Mouse (Mus musculus): ENCODE data around the gene Gse1. TPM values are rescaled to one million over a fixed set of nuclear protein-coding genes. Genes with fewer than 3 reads are reported as not detected.

Gse1 gene
- polyA plus RNA-seq, 1 experiment from 2014 or later = 17.8 TPM

DNA sequence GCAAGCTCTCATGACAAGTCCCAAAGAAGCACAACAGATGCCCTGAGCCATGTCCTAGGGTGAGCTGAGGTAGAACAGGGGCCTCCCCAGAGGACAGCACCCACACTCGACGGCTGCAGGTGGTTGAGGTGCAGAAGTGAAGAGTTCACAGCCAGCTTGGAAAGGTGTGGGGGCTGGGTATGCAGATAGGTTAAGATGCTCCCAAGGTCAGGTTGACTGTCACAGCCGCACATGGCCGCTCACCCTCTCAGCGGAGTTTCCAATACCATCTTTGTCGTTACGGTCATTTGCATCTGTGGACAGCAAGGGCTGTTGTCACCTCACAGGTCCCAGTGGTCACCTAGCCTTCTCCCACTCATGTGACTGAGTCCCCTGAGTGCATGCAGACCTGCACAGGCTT, 162.3 kb downstream of the Gse1 start:
- ATAC-seq (ENCODE audit: low FRiP score) (no peak), DNase-seq (ENCODE audit: low spot score) (no peak)
- Histone ChIP-seq H3K9ac (ENCODE audit: low read depth, low read length) (no peak overlapping the region), H3K9me3 (ENCODE audit: control insufficient read depth, low read length) (no peaks in the 10 kb centered on the region), H3K4me2 (replicated peaks; ENCODE audit: low read depth, low read length) (no peak overlapping the region), H3K4me3 (ENCODE audit: low read depth, low read length) (no peak overlapping the region), H3K27me3 (ENCODE audit: control insufficient read depth, insufficient read depth, low read length) (no peaks in the 10 kb centered on the region), H3K4me1 (replicated peaks; ENCODE audit: control insufficient read depth, insufficient read depth, low read length) (peaks cover 9% of the 10 kb centered on the region), H3K27ac (ENCODE audit: low read depth, low read length) (no peak overlapping the region), H3K36me3 (ENCODE audit: control insufficient read depth, insufficient read depth, low read length) (no peaks in the 10 kb centered on the region)
- 83% methylated on average over 7 of the region's 7 CpGs for WGBS

DNA sequence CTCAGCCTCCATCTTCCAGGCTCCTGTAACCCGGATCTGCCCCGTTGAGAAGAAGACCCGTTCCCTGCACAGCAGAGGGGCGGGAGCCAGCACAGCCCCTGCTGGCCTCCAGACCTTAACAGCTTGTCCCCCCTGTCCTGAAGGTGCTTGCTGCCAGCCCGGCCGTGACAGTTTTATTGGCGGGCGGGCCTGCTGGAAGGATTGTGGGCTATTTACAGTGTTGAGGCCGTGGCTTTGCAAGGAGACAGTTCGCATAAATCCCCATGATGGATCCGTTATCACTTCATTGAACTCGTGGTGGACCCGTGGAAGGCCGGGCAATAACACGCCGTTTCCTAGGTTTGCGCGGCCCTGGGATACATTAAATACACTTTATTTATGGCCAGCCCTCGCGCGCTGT, 163.6 kb downstream of the Gse1 start:
- H3K27me3 ChIP-seq (ENCODE audit: control insufficient read depth, insufficient read depth, low read length) = no peaks in the 10 kb centered on the region
- H3K9ac ChIP-seq (ENCODE audit: low read depth, low read length) = no peak overlapping the region
- ATAC-seq (ENCODE audit: low FRiP score) = no peak
- no peaks in the 10 kb centered on the region for H3K9me3 ChIP-seq (ENCODE audit: control insufficient read depth, low read length)
- H3K4me1 ChIP-seq (replicated peaks; ENCODE audit: control insufficient read depth, insufficient read depth, low read length) = peaks cover 8% of the 10 kb centered on the region
- no peak for DNase-seq (ENCODE audit: low spot score)
- H3K27ac ChIP-seq (ENCODE audit: low read depth, low read length) = peak overlapping the region; percentile 54
- H3K4me2 ChIP-seq (replicated peaks; ENCODE audit: low read depth, low read length) = no peak overlapping the region
- WGBS = 70% methylated on average over 21 of the region's 21 CpGs
- H3K36me3 ChIP-seq (ENCODE audit: control insufficient read depth, insufficient read depth, low read length) = no peaks in the 10 kb centered on the region
- H3K4me3 ChIP-seq (ENCODE audit: low read depth, low read length) = no peak overlapping the region

DNA sequence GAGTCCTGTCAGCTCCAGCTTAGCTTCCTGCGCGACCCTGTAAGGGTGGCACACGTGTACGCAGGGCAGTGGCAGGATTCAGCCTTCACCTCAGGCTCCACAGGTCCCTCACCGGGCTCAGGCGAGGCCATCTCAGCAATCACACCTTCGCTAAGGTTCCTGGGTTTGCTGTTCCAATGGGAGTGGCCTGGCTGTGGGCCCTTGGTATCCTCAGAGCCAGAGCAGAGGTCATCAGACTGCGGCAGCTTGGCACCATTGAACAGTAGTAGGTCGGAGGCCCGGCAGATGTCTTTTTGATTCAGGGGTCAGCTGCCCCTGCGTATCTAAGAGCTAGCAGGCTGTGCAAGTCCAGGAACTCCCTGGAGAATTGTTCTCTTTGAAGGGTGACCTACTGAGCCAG, 164.8 kb downstream of the Gse1 start:
- DNase-seq (ENCODE audit: low spot score) = no peak
- no peak overlapping the region for H3K4me3 ChIP-seq (ENCODE audit: low read depth, low read length)
- no peak for ATAC-seq (ENCODE audit: low FRiP score)
- H3K4me2 ChIP-seq (replicated peaks; ENCODE audit: low read depth, low read length) = no peak overlapping the region
- H3K9ac ChIP-seq (ENCODE audit: low read depth, low read length) = peak overlapping the region; percentile 8; the same call in 1 of the 2 replicates
- H3K27me3 ChIP-seq (ENCODE audit: control insufficient read depth, insufficient read depth, low read length) = no peaks in the 10 kb centered on the region
- H3K4me1 ChIP-seq (replicated peaks; ENCODE audit: control insufficient read depth, insufficient read depth, low read length) = peaks cover 8% of the 10 kb centered on the region
- no peaks in the 10 kb centered on the region for H3K36me3 ChIP-seq (ENCODE audit: control insufficient read depth, insufficient read depth, low read length)
- H3K27ac ChIP-seq (ENCODE audit: low read depth, low read length) = no peak overlapping the region
- H3K9me3 ChIP-seq (ENCODE audit: control insufficient read depth, low read length) = no peaks in the 10 kb centered on the region
- 70% methylated on average over 11 of the region's 11 CpGs for WGBS

DNA sequence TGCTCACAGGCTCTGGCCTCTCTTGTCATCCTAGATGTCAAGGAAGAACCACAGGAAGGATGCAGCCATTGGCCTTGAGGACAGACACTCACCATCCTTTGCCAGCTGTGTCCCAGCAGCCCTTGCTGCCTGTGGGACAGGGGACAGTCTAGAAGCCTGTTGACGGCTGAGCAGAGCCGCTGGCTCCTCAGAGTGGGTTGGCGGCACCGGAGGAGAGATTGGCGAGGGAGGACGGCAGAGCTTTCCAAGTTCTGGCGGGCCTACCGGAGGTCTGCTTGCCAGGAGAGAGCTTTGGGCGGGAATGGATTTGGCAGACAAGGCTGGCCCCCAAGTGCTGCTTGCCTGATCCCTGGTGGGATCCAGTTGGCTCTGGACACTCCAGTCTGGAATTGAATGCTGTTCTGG, 165.6 kb downstream of the Gse1 start:
- Histone ChIP-seq H3K9me3 (ENCODE audit: control insufficient read depth, low read length) (no peaks in the 10 kb centered on the region), H3K9ac (ENCODE audit: low read depth, low read length) (0 out of 2 replicates have a peak overlapping the region, but pooled peaks have one; percentile 3), H3K4me2 (replicated peaks; ENCODE audit: low read depth, low read length) (no peak overlapping the region), H3K4me3 (ENCODE audit: low read depth, low read length) (no peak overlapping the region), H3K36me3 (ENCODE audit: control insufficient read depth, insufficient read depth, low read length) (no peaks in the 10 kb centered on the region), H3K27me3 (ENCODE audit: control insufficient read depth, insufficient read depth, low read length) (no peaks in the 10 kb centered on the region), H3K4me1 (replicated peaks; ENCODE audit: control insufficient read depth, insufficient read depth, low read length) (peaks cover 13% of the 10 kb centered on the region), H3K27ac (ENCODE audit: low read depth, low read length) (no peak overlapping the region)
- no peak for ATAC-seq (ENCODE audit: low FRiP score)
- DNase-seq (ENCODE audit: low spot score) = no peak
- 82% methylated on average over 9 of the region's 9 CpGs for WGBS

DNA sequence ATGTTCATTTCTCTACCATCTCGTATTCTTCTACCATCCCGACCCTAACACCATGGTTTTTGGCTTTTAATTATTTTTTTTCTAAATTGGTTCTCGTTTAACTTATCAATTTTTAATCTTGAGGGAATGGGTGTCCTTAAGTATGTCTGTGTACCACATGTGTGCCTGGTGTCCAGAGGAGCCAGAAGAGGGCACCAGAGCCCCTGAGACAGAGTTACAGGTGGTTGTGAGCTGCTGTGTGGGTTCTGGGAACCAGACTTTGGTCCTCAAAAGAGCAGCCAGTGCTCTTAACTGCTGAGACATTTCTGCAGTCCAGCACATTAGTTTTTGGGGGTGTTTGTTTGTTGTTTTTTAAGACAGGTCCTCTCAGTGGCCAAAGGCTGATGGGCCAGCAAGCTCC, 167.6 kb downstream of the Gse1 start:
- Histone ChIP-seq H3K27ac (ENCODE audit: low read depth, low read length) (no peak overlapping the region), H3K9me3 (ENCODE audit: control insufficient read depth, low read length) (no peaks in the 10 kb centered on the region), H3K36me3 (ENCODE audit: control insufficient read depth, insufficient read depth, low read length) (no peaks in the 10 kb centered on the region), H3K4me2 (replicated peaks; ENCODE audit: low read depth, low read length) (no peak overlapping the region), H3K9ac (ENCODE audit: low read depth, low read length) (no peak overlapping the region), H3K4me1 (replicated peaks; ENCODE audit: control insufficient read depth, insufficient read depth, low read length) (peaks cover 15% of the 10 kb centered on the region), H3K4me3 (ENCODE audit: low read depth, low read length) (no peak overlapping the region), H3K27me3 (ENCODE audit: control insufficient read depth, insufficient read depth, low read length) (no peaks in the 10 kb centered on the region)
- 92% methylated on average over 3 of the region's 3 CpGs for WGBS
- no peak for DNase-seq (ENCODE audit: low spot score)
- no peak for ATAC-seq (ENCODE audit: low FRiP score)

DNA sequence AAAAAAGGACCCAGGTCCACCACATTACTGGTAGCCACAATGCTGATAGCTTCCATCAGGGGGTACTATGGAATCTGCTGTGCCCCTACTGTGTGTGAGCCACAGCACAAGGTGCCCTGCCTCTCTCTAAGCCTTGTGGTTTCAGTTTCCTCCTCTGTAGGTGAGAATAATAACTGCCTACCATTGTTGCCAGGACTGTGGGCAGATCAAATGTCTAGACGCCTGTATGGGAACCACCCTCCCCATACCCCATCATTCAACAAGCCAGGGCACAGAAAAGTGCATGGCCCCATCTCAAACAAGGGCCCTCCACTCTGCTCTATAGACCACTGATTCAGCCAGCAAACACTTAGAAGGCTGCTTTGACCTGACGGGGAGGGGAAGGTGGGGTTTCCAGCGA, 168.5 kb downstream of the Gse1 start:
- ATAC-seq (ENCODE audit: low FRiP score) (no peak), DNase-seq (ENCODE audit: low spot score) (no peak)
- Histone ChIP-seq H3K27me3 (ENCODE audit: control insufficient read depth, insufficient read depth, low read length) (no peaks in the 10 kb centered on the region), H3K9me3 (ENCODE audit: control insufficient read depth, low read length) (no peaks in the 10 kb centered on the region), H3K4me2 (replicated peaks; ENCODE audit: low read depth, low read length) (no peak overlapping the region), H3K27ac (ENCODE audit: low read depth, low read length) (peak overlapping the region; percentile 48), H3K9ac (ENCODE audit: low read depth, low read length) (no peak overlapping the region), H3K4me1 (replicated peaks; ENCODE audit: control insufficient read depth, insufficient read depth, low read length) (peaks cover 15% of the 10 kb centered on the region), H3K36me3 (ENCODE audit: control insufficient read depth, insufficient read depth, low read length) (no peaks in the 10 kb centered on the region), H3K4me3 (ENCODE audit: low read depth, low read length) (no peak overlapping the region)
- WGBS = 44% methylated on average over 3 of the region's 3 CpGs

DNA sequence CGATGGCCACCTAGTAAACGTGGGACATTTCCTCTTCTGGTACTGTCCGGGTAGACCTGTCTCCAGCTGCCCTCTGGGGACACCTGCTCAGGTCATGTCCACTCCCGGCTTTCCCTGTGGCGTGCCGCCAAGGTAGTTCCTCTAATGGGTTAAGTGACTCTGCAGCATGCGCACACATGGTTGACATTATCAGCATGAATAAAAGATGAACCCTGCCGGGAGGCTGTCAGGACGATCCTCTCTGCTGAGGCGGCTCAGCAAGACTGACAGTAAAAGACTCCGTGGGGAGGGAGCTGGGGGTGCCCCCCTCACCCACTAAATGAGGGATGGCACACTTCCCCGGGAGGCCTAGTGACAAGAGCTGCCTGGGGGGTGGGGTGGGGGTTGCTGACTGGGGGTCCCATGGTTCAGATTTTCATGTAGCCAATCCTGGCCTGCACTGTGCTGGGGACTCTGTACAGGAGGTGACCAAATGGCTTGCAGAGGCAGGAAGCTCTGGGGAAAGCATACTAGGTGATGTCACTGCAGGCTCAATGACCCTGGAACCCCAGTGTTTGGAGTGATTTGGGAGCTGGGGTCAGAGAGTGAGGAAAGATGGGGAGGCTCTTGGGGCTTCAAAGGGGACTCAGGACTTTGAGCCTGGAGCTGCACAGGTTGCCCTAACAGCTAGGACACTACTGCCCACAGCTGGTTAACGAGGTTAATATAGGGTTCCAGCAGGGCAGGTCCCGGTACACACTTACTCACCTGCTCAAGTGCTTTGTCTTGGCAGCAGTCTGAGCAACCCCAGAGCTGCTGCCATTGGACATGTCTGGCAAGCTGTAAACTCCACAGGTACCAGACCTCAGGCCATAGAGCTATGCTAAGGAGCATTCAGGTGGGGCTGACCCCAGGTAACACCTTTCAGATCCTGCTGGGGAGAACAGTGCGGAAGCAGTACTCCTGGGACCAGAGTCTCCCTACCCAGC, 169.5 kb downstream of the Gse1 start:
- Histone ChIP-seq H3K4me3 (ENCODE audit: low read depth, low read length) (no peak overlapping the region), H3K27ac (ENCODE audit: low read depth, low read length) (peak overlapping the region; percentile 48; the same call in 1 of the 2 replicates), H3K9ac (ENCODE audit: low read depth, low read length) (no peak overlapping the region), H3K36me3 (ENCODE audit: control insufficient read depth, insufficient read depth, low read length) (no peaks in the 10 kb centered on the region), H3K4me1 (replicated peaks; ENCODE audit: control insufficient read depth, insufficient read depth, low read length) (peaks cover 15% of the 10 kb centered on the region), H3K4me2 (replicated peaks; ENCODE audit: low read depth, low read length) (no peak overlapping the region), H3K27me3 (ENCODE audit: control insufficient read depth, insufficient read depth, low read length) (no peaks in the 10 kb centered on the region), H3K9me3 (ENCODE audit: control insufficient read depth, low read length) (no peaks in the 10 kb centered on the region)
- ATAC-seq (ENCODE audit: low FRiP score) = peak; percentile 63
- whole genome bisulfite sequencing = 34% methylated on average over 15 of the region's 15 CpGs
- DNase-seq (ENCODE audit: low spot score) = peak; percentile 51

DNA sequence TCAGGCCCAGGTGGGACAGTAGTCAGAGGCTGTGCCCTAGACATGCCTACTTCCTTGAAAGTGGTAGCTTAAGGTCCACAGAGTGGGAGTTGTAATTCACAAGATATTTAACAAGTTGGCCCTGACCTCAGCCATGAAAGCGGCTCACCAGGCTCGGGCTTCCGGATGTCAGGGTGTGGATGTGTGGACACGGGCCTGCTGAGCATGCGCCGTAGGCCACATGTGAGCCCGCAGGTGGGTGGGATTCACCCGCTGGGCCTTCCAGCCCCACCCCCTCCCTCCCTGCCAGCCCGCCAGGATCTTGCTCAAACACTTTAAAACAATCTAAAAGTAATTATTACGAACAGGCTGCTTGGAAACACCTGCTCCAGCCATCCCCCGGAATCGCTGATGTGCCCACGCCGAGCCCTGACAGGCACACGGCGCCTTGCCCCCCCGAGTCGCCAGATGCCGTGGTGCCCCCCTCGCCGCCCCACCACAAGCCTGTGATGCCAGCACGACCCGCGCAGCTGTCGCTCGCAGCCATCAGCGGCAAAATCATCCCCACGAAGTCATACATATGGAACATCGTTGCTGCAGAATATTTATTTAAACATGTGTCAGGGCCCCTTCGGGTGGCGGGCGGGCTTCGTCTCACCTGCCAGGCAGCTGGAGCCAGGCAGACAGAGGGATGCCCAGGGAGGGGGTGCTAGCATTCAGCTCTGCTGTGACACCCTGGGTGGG, 171.1 kb downstream of the Gse1 start:
- H3K9ac ChIP-seq (ENCODE audit: low read depth, low read length) = no peak overlapping the region
- 44% methylated on average over 33 of the region's 33 CpGs for WGBS
- no peaks in the 10 kb centered on the region for H3K36me3 ChIP-seq (ENCODE audit: control insufficient read depth, insufficient read depth, low read length)
- H3K4me1 ChIP-seq (replicated peaks; ENCODE audit: control insufficient read depth, insufficient read depth, low read length) = peaks cover 10% of the 10 kb centered on the region
- no peaks in the 10 kb centered on the region for H3K27me3 ChIP-seq (ENCODE audit: control insufficient read depth, insufficient read depth, low read length)
- H3K4me2 ChIP-seq (replicated peaks; ENCODE audit: low read depth, low read length) = no peak overlapping the region
- H3K4me3 ChIP-seq (ENCODE audit: low read depth, low read length) = no peak overlapping the region
- no peak for DNase-seq (ENCODE audit: low spot score)
- 0 out of 2 replicates have a peak, but pooled peaks have one; percentile 29 for ATAC-seq (ENCODE audit: low FRiP score)
- H3K9me3 ChIP-seq (ENCODE audit: control insufficient read depth, low read length) = no peaks in the 10 kb centered on the region
- H3K27ac ChIP-seq (ENCODE audit: low read depth, low read length) = no peak overlapping the region

Measured in hindbrain, embryonic 11.5 days (tissue).